Mouse (Mus musculus): ENCODE results near the gene Cphx1.
"Not testable (repeated sequence)": the region's sequence is repeated elsewhere in the genome, so short reads cannot be mapped to it uniquely, and the experiment has no call there.

Cphx1 gene

GRCm38 (mm10) chr14:25938004-25938403, at the start of gene Cphx1:
TSS of gene Cphx1 (plus strand) at chr14:25938304.
- not testable (repeated sequence) for DNase-seq (ENCODE audit: low read depth, low spot score)

- DNase-seq (ENCODE audit: low read depth, low spot score) = not testable (repeated sequence)
Observed at GRCm38 (mm10) chr14:25894566-25894965, 43.5 kb upstream of the Cphx1 start.

GRCm38 (mm10) chr14:25895686-25896085, 42.4 kb upstream of the Cphx1 start:
- DNase-seq (ENCODE audit: low read depth, low spot score) = not testable (repeated sequence)

- not testable (repeated sequence) for DNase-seq (ENCODE audit: low read depth, low spot score)
Observed at GRCm38 (mm10) chr14:25903000-25903399, 35.1 kb upstream of the Cphx1 start, which contains the start of gene Plac9a. TSS of gene Plac9a (minus strand) at chr14:25903100.

GRCm38 (mm10) chr14:25905243-25905642, 32.9 kb upstream of the Cphx1 start:
- not testable (repeated sequence) for DNase-seq (ENCODE audit: low read depth, low spot score)

GRCm38 (mm10) chr14:25907272-25907671, 30.8 kb upstream of the Cphx1 start:
- DNase-seq (ENCODE audit: low read depth, low spot score) = not testable (repeated sequence)

- not testable (repeated sequence) for DNase-seq (ENCODE audit: low read depth, low spot score)
Observed at GRCm38 (mm10) chr14:25908976-25909375, 29.1 kb upstream of the Cphx1 start.

- not testable (repeated sequence) for DNase-seq (ENCODE audit: low read depth, low spot score)
Observed at GRCm38 (mm10) chr14:25918427-25919170, 19.5 kb upstream of the Cphx1 start.

GRCm38 (mm10) chr14:25926814-25927561, 11.1 kb upstream of the Cphx1 start:
- not testable (repeated sequence) for DNase-seq (ENCODE audit: low read depth, low spot score)

GRCm38 (mm10) chr14:25927562-25927881, 10.6 kb upstream of the Cphx1 start, which contains the start of gene Tmem254a:
TSS of gene Tmem254a (minus strand) at chr14:25927672.
- not testable (repeated sequence) for DNase-seq (ENCODE audit: low read depth, low spot score)

- not testable (repeated sequence) for DNase-seq (ENCODE audit: low read depth, low spot score)
Observed at GRCm38 (mm10) chr14:25936867-25937630, 1.1 kb upstream of the Cphx1 start.

- not testable (repeated sequence) for DNase-seq (ENCODE audit: low read depth, low spot score)
Observed at GRCm38 (mm10) chr14:25957861-25958260, 19.8 kb downstream of the Cphx1 start.

- not testable (repeated sequence) for DNase-seq (ENCODE audit: low read depth, low spot score)
Observed at GRCm38 (mm10) chr14:25978371-25979241, 40.5 kb downstream of the Cphx1 start, which contains the start of gene Duxbl1. TSS of gene Duxbl1 (plus strand) at chr14:25978577.

GRCm38 (mm10) chr14:25979242-25979941, 41.3 kb downstream of the Cphx1 start:
- not testable (repeated sequence) for DNase-seq (ENCODE audit: low read depth, low spot score)

GRCm38 (mm10) chr14:25981880-25982279, 43.8 kb downstream of the Cphx1 start:
- not testable (repeated sequence) for DNase-seq (ENCODE audit: low read depth, low spot score)

Measured in telencephalon, adult 2 months (tissue).